Mouse (Mus musculus) ovary, postnatal 36 days (tissue): ENCODE measurements around the gene Ahdc1.
"Not testable (repeated sequence)": the region's sequence is repeated elsewhere in the genome, so short reads cannot be mapped to it uniquely, and the experiment has no call there.

Experiments used
- DNase-seq: peaks from one replicate; pipeline ENCODE4 v3.0.0; 2022; ENCODE audit warnings: low spot score, mixed read lengths

Ahdc1 gene

GRCm38 (mm10) chr4:132993553-132993952, 17.5 kb upstream of the Ahdc1 start:
- no peak for DNase-seq

GRCm38 (mm10) chr4:132997469-132998237, 13.4 kb upstream of the Ahdc1 start:
- no peak for DNase-seq

GRCm38 (mm10) chr4:133002896-133003295, 8.2 kb upstream of the Ahdc1 start:
- no peak for DNase-seq

- no peak for DNase-seq
Measured at GRCm38 (mm10) chr4:133003316-133004018, 7.6 kb upstream of the Ahdc1 start.

GRCm38 (mm10) chr4:133005233-133005632, 5.8 kb upstream of the Ahdc1 start:
- peak; percentile 50 for DNase-seq

GRCm38 (mm10) chr4:133005885-133006451, 5.1 kb upstream of the Ahdc1 start:
- DNase-seq = not testable (repeated sequence)

- DNase-seq = peak; percentile 55
Measured at GRCm38 (mm10) chr4:133007513-133008380, 3.3 kb upstream of the Ahdc1 start.

GRCm38 (mm10) chr4:133009131-133009530, 1.9 kb upstream of the Ahdc1 start:
- peak; percentile 50 for DNase-seq

- no peak for DNase-seq
Measured at GRCm38 (mm10) chr4:133009676-133010075, 1.4 kb upstream of the Ahdc1 start.

- no peak for DNase-seq
Measured at GRCm38 (mm10) chr4:133010611-133011010, 449 bp upstream of the Ahdc1 start.

GRCm38 (mm10) chr4:133011821-133012775, 1.0 kb downstream of the Ahdc1 start:
- DNase-seq = peak; percentile 69

GRCm38 (mm10) chr4:133012776-133013265, 1.8 kb downstream of the Ahdc1 start:
- peak; percentile 58 for DNase-seq

GRCm38 (mm10) chr4:133013266-133013891, 2.3 kb downstream of the Ahdc1 start:
- DNase-seq = peak; percentile 67

GRCm38 (mm10) chr4:133014088-133014487, 3.0 kb downstream of the Ahdc1 start:
- DNase-seq = no peak

- DNase-seq = no peak
Measured at GRCm38 (mm10) chr4:133014896-133015709, 4.0 kb downstream of the Ahdc1 start.

GRCm38 (mm10) chr4:133015710-133016651, 4.9 kb downstream of the Ahdc1 start:
- DNase-seq = no peak

GRCm38 (mm10) chr4:133016677-133017415, 5.8 kb downstream of the Ahdc1 start:
- no peak for DNase-seq
